Mouse (Mus musculus) lung, postnatal 36 days (tissue): ENCODE measurements around the gene Lhfp.
A peak's percentile ranks its signal among the peaks of the same experiment; 100 is the strongest.

Experiments
- DNase-seq: peaks from one replicate; pipeline ENCODE4 v3.0.0; 2022; ENCODE audit warnings: mixed read lengths

Lhfp gene

DNA sequence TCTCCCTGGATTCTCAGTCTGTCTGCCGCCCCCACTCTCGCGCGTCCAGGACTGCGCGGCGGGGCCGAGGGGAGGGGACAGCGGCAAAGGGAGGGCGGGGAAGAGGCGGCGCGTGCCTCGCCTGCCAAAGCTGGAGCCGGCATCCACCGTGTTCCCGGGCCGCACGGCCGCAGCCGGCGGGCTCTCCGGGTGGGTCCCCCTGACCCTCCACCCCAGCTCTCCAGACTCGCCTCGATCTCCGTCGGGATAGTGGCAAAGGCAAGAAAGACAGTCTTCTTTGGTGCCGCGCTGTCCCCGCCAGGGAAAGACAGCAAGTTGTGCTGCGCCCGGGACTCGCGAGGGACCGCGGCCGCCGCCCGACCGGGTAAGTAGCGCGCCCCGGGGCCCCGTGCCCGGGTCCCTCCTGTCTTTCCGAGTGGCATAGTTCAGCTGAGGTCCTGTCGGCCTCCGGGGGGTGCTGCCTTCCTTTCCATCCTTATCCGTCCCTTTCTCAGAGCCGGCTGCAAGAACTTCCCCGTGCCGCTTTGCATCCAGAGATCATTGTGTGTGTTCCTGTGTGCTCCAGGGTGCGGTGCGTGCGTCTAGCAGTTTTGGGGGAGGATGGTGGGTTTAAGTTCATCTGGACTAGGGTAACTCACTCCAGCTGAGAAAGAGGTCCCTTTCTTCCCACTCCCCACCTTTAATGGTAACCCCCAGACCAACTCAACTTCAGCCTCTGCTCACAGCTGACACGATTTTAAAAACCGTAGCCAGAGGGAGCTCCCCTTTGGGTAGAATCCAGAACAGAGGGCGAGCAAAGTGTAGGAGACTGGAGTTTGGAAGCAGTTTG is at the start of gene Lhfp:
TSS of gene Lhfp (plus strand) at position 118 of the 829 bp plus-strand sequence.
- peak; percentile 72 for DNase-seq

DNA sequence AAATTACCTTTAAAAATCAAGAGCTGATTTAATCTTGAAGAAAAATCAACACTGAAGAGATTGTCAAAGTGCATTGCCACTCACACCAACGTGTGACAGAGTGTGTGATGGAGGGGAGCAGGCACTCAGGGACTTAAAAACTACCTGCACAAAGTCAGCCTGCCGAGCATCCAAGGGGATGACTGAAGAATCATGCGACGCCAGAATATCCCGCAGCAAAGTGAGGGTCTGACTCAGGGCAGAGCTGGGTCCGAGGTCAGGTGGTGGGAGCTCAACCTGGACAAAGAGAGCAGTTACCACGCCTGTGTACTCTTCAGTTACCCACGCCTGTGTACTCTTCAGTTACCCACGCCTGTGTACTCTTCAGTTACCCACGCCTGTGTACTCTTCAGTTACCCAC is 48.0 kb upstream of the Lhfp start:
- DNase-seq, result no peak

DNA sequence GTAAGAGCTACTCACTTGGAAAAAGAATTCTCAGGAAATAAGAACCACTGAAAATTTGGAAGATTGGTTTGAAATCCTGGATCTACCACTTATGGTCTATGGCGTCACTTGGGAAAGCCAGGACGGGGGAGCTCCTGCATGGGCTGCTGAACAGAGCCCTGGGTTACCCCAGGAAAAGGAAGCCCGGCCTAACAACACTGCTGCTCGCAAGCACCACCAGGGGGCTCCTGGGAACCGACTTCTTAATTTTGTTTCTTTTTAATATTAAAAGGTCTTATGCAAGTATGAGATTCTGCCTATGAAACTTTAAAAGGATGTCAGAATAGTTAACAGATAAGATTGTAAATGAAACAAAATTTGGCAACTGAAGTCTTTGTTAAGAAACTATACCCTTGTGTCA is 46.7 kb upstream of the Lhfp start:
- DNase-seq, result no peak

DNA sequence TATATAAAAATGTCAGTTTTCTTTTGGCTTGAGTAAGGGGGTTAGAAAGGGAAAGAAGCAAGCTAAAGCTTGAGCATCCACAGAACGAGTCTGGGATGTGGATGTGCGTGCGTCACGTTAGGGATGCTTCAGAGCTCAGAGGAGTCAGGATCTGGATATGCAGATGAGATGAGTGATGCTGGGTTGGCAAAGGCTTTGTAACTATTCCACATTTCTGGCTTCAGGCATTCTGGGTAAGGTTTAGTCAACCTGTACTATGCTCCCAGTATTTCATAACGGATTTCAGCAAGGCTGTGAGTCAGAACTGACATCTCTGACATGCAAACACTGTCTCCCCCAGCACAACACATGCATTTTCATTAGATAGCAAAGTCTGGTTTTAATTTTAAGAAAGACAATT is 44.7 kb upstream of the Lhfp start:
- DNase-seq, result no peak

DNA sequence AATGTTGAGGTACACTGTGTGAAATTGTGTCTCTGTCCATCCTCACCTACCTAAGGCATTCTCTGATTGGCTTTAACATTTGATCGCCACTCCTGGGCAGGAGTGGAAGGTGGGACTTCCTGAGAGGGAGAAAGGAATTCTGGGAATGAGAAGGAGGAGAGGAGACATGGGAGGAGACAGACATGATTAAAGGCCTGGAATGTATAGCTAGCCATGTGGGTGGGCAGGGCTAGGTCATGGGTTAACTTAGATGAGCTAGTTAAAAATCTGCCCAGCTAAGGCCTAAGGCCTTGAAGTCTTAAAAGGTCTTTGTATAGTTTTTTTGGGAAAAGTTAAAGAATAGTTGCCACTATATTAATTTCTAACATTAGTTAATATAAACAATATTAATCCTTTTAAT is 43.9 kb upstream of the Lhfp start:
- DNase-seq, result no peak

DNA sequence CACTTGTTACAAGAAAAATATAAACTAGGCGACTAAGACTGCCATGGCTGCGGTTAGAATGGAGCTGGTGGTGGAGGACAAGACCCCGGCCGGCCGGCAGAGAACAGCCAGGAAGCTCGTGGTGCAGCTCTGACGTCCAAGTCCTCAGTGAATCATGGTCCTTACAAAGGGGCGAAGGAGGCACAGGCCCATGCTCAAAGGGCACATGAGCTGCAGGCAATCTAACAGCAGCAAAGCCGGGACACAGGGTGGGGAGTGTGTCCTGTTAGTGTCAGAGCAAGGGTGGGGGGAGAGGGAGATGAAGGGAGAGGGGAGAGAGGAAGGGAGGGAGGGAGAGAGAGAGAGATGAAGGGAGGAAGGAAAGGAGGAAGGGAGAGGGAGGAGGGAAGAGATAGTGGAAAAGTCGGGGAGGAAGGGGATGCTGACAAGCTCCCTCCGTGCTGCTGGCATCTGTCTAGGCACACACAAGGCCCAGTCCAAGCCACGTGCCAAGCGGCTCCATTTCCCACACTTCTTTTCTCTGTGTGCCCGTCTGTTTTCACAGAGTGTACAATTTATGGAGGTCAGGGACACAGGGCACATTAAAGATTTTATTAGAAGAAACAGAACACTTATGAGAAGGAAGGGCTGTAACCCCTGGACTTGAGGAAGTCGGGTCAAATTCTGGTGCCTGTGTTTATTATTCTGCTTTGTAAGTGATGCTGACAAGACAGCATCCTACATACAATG is 42.1 kb upstream of the Lhfp start:
- peak; percentile 23 for DNase-seq

DNA sequence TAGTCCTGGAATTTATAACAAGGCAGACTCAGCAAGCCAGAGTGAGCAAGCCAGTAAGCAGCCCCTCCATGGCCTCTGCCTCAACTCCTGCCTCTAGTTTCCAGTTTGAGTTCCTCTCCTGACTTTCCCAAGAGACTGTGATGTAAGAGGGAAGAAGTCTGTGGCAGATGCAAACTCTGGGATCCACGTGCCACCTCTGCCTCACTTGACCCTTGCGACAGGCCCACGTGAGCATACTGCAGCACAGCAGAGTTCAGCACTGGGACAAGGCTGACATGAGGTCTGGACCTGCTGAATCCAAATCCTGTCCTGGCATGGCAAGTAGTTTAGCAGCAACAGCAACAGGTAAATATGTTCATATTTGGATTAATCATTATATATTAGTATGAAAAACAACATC is 41.3 kb upstream of the Lhfp start:
- DNase-seq, result no peak

DNA sequence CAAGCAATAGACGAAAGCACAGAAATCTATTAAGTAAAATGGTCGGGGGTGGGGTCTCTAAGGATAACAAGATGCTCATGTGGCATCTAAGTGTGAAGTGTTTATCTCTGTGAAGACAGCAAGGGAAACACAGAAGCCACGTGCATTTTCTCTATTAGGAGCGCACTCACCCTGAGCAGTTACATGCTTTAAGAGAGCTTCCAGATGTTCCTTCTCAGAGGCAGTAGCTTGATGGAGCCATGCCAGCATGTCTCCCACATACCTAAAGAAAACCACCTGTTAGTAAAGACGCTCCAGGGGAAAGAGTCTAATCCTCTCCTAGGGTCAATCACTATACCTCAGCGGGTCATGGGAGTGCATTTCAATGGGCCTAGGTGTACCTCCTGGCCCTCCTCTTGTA is 39.3 kb upstream of the Lhfp start:
- DNase-seq, result no peak

DNA sequence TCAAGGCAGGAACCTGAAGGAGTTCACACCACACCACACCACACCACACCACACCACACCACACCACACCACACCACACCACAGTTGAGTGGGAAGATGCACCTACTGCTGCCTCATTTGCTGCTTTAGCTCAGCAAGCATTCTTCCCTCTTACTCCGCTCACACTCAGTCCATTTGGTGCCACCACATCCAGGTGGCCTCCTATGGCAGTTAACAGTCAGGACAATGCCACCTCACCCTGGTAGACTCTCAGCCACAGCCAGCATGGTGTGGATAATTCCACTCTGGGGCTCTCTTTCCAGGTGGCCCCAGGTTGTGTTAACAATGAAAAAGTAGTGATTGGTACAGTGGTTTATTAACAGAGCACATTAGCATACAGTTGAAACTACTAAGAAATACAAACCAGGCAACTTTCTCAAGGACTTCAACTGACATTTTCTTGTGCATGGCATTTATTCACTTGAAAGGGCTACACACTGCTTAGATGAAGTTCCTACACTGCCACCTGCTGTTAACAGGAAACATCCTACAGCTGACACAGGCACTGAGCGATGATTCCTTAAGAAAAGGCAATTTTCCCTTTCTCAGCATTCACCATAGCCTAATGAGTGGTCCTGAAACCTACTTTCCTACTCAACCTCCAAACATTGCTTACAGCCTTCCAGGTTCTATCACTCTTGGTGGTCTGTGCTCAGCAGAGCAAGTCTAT is 36.8 kb upstream of the Lhfp start:
- DNase-seq, result peak; percentile 74

DNA sequence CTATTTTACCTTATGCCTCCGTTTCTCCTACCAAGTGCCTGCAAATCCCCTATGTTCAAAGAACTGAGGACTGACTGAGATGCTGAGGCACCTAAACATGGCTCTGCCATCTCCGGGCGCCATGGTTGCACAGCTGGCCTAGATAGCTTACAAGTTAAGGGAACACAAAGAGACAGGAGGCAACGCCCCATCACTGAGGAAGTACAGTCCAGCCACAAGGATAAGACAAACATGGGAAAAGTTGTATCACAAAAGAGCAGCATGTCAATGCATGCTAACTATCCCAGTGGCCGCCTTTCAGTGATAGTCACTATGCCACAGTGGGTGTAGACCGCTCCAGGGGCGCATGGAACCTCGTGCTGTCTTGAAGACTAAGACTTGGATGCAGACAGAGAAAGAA is 33.9 kb upstream of the Lhfp start:
- no peak for DNase-seq

DNA sequence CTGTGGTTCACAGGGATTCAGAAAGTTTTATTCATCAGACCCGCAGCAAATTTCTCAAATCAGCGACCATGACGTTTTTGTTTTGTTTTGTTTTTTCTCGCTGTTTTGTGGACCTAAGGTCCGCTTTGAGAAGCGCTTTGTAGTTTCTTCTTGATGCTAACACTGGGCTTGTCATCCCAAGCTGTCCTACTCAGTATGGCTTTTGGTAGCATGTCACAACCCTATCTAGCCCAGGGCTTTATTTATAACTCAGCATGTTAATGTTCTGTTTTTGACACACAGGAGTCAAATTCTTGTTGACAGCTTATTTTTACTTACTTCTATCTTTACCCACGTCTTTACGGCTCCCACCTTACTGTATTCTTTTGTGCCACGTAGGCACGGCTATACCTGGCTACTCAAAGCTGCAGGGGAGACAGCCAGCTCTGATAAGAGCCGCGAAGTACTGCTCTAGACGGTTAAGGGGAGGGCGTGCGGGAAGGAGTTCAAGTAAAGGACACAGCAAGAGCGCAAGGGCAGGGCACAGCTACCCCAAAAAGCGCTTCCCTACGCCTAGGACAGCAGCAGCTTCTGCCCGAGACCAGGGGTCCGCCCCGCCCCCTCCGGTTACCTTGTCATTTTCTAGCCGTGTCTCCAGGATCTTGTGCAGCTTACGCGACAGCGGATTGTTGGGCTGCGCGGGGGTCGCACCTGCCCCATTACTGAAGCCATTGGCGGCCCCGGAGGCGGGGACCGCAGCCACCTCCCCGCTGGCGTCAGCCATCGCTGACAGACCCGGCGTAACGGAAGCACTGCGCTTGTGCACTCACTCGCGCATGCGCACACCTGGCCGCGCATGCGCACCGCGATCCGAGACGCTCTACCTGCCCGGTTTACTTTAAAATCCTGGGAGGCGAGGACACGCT is 24.6 kb upstream of the Lhfp start, which contains the start of gene Cog6:
TSS of gene Cog6 (minus strand) at position 802 of the 905 bp plus-strand sequence.
- DNase-seq, result peak; percentile 85

DNA sequence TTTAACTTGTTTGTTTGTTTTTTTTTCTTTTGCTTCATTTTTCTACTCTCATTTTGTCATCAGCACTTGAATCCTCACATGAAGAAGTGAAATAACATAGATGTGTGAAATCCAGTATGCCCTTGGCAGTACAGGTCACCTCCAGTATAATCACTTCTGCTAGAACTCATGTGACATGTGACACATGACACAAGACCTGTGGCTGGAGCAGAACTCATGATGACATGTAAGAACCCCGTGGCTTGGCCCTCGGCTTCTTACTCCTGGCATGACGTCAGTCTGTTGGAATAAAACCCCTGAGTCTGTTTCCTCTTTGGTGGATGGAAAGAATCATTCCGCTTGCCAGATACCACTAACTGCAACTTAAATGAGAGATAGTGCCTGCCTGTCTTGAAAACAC is 14.0 kb upstream of the Lhfp start:
- DNase-seq, result peak; percentile 22

DNA sequence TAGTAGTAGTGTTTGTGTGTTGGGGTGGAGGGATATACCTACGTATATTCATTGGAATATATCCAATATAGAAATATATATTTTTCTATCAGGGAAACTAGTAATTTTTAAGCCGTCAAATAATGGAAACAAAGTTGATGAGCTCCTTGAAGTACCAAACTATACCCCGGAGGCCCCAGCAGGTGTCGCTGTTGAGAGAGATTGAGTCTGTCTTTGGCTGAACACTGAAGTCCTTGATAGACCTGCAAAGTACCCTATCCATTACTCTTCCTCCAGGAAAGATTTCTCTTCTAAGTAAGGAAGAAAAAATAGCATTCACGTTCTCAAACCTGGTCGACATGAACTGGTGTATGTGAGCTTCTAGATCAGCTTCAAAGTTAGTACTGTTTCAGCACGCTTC is 12.3 kb upstream of the Lhfp start:
- DNase-seq, result peak; percentile 86

DNA sequence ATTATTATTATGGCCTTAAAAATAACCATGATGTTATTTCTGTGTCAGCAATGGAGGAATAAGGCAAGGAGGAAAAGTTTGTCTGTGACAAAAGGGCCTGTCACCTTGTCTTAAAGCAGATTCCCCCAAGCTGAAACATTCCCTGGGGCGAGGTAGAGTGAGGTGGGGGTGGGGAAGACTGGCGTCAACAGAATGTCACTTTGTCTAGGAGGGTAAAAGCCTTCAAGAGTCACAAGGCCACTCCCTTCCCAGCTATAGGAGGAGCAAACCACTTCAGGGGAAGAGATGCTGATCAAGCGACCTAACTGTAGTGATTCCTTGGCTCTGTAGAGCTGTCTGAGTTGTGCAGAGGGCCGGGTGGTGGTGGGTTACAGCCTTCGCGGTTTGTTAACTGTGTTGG is 9.7 kb upstream of the Lhfp start:
- no peak for DNase-seq

DNA sequence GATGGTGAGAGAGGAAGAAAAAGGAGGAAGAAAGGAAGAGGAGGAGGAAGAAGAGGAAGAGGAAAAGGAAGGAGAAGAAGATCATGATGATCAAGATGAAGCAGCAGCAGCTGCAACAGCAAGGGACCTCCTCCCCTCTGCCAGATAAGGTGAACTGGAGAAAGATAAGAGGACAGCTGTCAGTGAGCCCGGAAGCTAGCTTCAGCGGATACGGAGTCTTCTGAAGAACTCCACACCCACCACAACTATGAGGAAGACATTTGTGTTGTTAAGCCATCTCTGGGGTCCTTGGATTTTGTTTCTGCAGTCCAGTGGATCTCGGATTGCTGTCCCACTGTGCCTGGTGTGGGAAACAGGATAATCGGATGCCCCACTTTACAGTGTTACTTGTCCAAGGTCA is 8.9 kb upstream of the Lhfp start:
- DNase-seq, result no peak

DNA sequence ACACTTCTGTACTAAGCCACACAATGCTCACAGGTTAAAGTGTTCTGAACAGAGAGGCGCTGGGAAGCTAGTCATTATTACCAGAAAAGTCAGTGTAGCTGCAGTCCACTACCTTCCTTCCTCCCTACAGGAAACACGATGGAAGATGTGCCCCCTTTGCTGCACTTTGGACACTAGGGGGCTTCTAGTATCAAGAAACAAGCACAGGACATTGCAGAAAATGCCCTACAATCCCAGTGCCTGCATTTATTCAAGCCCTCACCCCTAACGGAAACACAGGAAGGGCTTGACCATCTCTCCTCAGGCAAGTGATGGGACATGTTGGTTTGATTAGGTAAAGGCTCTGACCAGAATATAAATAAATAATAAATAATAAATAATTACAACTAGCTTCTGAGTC is 7.9 kb upstream of the Lhfp start:
- DNase-seq, result peak; percentile 50

DNA sequence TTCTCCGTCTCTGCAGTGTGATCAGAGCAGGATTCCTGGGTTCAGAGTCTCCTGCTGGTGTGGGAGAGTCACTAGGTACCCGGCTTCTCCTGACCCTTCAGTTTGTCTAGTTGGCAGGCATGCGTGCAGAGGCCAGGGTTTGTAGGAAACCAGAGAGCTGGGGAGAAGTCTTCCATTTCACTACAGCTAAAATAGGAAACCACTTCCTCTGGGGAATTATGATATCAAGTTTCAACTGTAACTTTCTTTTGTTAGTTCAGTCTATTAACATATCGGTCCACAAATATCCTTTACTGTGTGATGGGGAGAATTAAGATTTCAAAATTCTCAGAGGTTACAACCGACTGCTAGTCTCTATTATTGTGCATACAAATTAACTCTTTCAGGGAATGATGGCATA is 5.3 kb upstream of the Lhfp start:
- no peak for DNase-seq

DNA sequence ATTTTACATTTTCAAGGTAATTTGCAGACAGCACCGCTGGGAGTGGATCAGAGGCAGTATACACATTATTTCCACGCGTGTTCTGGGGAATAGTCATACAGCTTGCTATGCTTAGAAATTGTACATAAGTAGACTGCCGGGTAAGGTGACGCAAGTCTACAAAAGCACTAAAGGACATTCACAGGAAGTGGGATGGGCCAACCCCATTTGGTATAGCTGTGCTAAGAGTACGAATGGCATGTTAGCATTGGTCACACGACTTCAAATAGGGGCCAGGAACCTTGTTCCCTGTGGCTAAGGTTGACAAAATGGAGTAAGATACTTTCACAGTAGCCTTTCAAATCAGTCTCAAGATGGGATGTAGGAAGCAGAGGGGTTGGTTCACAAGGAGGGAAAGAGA is 4.4 kb upstream of the Lhfp start:
- DNase-seq, result no peak

DNA sequence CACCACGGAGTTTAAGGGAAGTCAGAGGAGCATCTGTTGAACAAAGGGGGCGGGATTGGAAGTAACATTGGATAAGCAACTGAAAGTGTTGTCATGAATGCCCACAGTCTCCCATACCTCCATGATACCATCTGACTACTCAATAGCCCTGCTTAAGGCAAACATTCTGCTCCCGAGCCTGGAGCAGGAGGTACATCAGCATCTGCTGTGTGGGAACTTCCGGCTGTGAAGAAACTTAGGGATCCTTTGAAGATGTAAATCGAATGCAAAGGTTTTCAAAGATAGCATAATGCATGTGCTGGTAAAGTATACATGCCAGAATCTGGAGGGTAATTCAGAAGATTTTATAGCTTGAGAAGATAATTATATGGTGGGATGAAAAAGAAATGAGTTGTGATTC is 2.4 kb upstream of the Lhfp start:
- DNase-seq, result no peak

DNA sequence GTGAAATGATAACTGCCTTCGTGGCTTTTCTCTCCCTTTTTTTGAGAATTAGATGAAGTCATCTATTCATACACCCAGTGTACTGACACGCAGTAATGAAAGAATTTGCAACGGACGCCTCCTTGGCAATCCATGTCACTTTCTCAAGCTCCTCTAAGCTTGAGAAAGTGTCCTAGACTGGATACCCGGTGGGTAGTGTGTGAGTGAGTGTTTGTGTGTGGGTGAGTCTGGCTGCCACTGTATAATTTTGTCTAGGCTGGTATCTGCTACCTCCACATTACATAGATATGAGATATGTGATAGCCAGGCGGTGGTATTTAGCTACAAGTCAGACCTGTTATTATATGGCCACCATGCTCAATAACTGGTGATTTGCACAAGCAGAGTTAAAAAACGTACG is 1.6 kb upstream of the Lhfp start:
- no peak for DNase-seq

DNA sequence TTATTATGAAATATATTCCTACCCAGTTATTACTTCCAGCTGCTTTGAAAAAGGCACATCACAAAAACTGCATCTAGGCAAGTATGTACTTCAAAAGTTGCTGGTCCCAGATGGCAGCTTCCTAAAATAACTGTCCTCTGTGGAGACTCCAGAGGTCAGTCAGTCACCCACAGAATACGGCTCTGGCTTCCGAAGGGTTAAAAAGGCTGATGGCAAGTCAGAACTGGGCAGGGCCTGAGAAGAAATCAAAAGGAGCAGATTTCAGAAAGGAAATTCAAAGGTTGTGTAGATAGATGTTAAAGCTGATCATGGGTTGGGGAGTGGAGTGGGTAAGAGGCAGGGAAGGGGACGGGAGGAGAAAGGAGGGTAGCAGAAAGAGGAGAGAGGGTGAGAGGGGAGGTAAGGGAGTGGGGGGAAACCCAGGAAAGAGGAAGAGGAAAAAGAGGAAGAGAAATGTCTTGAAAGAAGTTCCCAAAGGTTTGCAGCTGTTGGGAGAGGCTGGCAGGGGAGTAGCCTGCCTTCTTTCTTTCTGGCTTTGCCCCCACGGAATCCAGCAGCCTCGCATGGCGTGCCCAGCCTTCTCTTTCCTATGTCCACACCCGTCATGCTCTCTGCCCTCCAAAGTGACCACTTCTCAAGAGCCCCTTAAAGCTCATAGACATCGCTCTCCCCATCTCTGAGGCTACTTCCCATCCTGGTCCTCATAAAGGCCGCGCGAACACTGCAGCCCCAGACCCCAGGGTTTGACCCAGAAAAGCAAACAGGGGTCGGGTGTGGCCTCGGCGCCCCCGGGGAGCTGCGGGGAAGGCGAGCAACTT is 526 bp upstream of the Lhfp start:
- no peak for DNase-seq

DNA sequence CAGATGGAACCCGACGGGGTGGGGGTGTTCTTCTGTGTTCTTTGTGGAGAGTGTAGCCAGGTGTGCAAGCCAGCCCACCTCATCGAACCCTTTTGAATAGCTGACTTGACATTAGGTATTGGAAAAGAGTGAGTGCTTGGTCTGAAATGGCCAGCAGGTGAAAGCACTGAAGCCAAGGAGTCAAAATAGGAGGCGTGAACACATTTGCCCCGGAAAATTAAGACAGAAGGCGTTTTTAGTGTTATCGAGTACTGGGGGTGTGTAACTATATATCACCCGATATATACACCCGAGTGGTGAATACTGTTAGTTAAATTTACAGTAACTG is 876 bp downstream of the Lhfp start:
- no peak for DNase-seq
